Mouse (Mus musculus) neural tube, embryonic 11.5 days (tissue): Measurements from ENCODE around the gene Spdef. TPM values are rescaled to one million over a fixed set of nuclear protein-coding genes. Genes with fewer than 3 reads are reported as not detected.
A peak's percentile ranks its signal among the peaks of the same experiment; 100 is the strongest.

Experiments
- ATAC-seq: fragments of 200-750 bp; cut with Nextera tagmentation; 2 replicates; pipeline ENCODE4 v1.8.0; 2017; ENCODE audit warnings: moderate number of reproducible peaks, mild to moderate bottlenecking, moderate TSS enrichment, moderate library complexity; ENCODE audit not compliant: insufficient read depth, low FRiP score, low TSS enrichment
- DNase-seq: peaks from one replicate; pipeline ENCODE4 v3.0.0-alpha.2; 2015; ENCODE audit warnings: low spot score
- H3K27ac ChIP-seq: fragments of 300-500 bp; sonication (generic); 2 replicates; pipeline ENCODE4 v1.5.1; 2014; ENCODE audit warnings: low read depth, mild to moderate bottlenecking, low read length
- H3K27me3 ChIP-seq: fragments of 300-500 bp; sonication (generic); 2 replicates; pipeline ENCODE4 v1.6.1; 2014; ENCODE audit warnings: mild to moderate bottlenecking, low read length, mixed read lengths; ENCODE audit not compliant: control insufficient read depth, insufficient read depth
- H3K36me3 ChIP-seq: fragments of 300-500 bp; sonication (generic); 2 replicates; pipeline ENCODE4 v1.6.1; 2014; ENCODE audit warnings: mild to moderate bottlenecking, low read length, moderate library complexity, mixed read lengths; ENCODE audit not compliant: control insufficient read depth, insufficient read depth
- H3K4me1 ChIP-seq: fragments of 300-500 bp; sonication (generic); 2 replicates; pipeline ENCODE4 v1.6.1; 2014; ENCODE audit warnings: low read length, mixed read lengths; ENCODE audit not compliant: control insufficient read depth, insufficient read depth
- H3K4me2 ChIP-seq: fragments of 300-500 bp; sonication (generic); 2 replicates; pipeline ENCODE4 v1.6.1; 2014; ENCODE audit warnings: low read depth, mild to moderate bottlenecking, moderate library complexity
- H3K4me3 ChIP-seq: fragments of 300-500 bp; sonication (generic); 2 replicates; pipeline ENCODE4 v1.5.1; 2014; ENCODE audit warnings: low read depth, low read length
- H3K9ac ChIP-seq: fragments of 300-500 bp; sonication (generic); 2 replicates; pipeline ENCODE4 v1.6.1; 2014; ENCODE audit warnings: mild to moderate bottlenecking, low read length
- H3K9me3 ChIP-seq: fragments of 300-500 bp; sonication (generic); 2 replicates; pipeline ENCODE4 v1.6.1; 2016; ENCODE audit warnings: low read length; ENCODE audit not compliant: control insufficient read depth
- WGBS: fragments of 180-500 bp; shearing (Covaris S2); extraction: QIAGEN DNeasy Blood & Tissue Kit; methylation state at CpG from one replicate; pipeline ENCODE4 v1.1.7; 2014; 5-methylcytosine and 5-hydroxymethylcytosine counted together
- polyA plus RNA-seq: library from polyadenylated mRNA; unstranded; fragments of >200 nt; fragmentation: Nextera tagmentation; extraction: Ambion mirVana; gene quantifications from 2 replicates; pipeline ENCODE4 v1.2.1, GENCODE M21; 2014

Spdef gene
- polyA plus RNA-seq, 1 experiment from 2014 or later, result not detected

- 70% methylated on average over 14 of the region's 14 CpGs for WGBS
- Histone ChIP-seq H3K4me2 (no peak overlapping the region), H3K9ac (no peak overlapping the region), H3K27ac (no peak overlapping the region), H3K9me3 (no peaks in the 10 kb centered on the region), H3K4me1 (no peaks in the 10 kb centered on the region), H3K36me3 (no peaks in the 10 kb centered on the region), H3K27me3 (no peaks in the 10 kb centered on the region), H3K4me3 (no peak overlapping the region)
- DNase-seq, result no peak
- ATAC-seq, result no peak
Measured at GRCm38 (mm10) chr17:27719663-27720062, 9.1 kb downstream of the Spdef start.

DNA sequence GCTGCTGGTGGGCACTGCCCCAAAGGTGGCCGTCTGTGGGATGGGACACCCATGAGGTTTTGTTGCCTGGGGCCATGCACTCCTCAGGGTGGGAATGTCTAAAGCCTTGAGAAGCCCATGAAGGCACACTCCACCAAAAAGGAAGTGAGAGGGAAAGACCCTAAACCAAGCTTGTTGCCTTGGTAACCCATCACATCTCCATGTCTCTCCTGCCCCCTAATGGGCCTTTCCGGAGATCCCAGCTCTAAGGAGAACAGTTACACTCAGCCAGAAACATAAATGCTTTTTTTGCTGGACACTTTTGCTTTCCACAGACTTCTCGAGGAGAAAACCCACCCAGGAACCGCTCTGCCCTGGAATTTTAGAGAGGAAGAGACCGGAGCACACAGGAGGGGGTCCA is 10.5 kb downstream of the Spdef start:
- H3K4me2 ChIP-seq, result no peak overlapping the region
- H3K4me1 ChIP-seq, result no peaks in the 10 kb centered on the region
- 56% methylated on average over 5 of the region's 5 CpGs for WGBS
- DNase-seq (no peak), ATAC-seq (no peak)
- H3K36me3 ChIP-seq, result no peaks in the 10 kb centered on the region
- no peaks in the 10 kb centered on the region for H3K27me3 ChIP-seq
- H3K9me3 ChIP-seq, result no peaks in the 10 kb centered on the region
- H3K27ac ChIP-seq, result no peak overlapping the region
- H3K4me3 ChIP-seq, result no peak overlapping the region
- no peak overlapping the region for H3K9ac ChIP-seq

DNA sequence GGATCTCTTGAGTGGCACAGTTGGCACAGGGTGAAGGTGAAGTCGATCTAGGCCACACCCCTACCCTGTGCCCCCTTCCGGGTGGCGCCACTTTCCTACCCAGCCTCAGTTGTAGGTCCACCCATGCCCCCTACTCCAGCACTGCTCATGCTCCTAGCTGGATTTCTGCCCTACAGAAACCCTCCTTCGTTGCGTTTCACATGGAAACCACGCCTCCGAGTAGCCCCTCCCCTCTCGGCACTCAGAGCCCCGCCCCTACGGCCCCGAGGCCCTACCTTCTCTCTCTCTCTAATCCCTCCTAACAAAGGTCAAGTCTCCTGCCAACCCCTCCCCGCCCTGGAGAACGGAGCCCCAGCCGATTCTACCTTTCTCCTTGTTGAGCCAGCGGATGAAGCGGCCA is 12.0 kb downstream of the Spdef start:
- 5% methylated on average over 16 of the region's 16 CpGs for WGBS

DNA sequence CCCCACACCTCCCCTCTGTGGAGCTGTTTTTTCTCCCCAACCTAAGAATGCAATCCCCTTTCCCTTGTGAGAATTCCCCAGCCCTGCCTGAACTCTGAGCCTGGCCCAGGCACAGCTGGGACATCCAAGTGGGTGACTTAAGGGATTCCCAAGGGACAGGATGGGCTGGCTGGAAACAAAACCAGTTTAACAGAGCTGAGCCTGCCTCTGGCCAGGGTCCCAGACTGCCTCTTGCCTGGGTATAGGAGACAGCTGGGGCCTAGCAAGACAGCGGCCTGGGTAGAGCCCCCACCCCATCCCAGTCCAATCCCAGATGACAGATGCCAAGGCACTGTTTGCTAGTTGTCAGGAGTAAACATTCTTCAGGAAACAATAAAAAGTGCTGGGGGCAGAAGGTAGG is 15.9 kb downstream of the Spdef start:
- Histone ChIP-seq H3K9me3 (no peaks in the 10 kb centered on the region), H3K36me3 (no peaks in the 10 kb centered on the region), H3K4me1 (no peaks in the 10 kb centered on the region; the same call in 1 of the 2 replicates), H3K4me2 (no peak overlapping the region), H3K4me3 (no peak overlapping the region), H3K27ac (no peak overlapping the region), H3K27me3 (no peaks in the 10 kb centered on the region), H3K9ac (no peak overlapping the region)
- no peak for ATAC-seq
- 86% methylated on average over 1 of the region's 1 CpGs for WGBS
- DNase-seq, result no peak

More for the DNA sequence above, 12.0 kb downstream of the Spdef start:
- Histone ChIP-seq H3K4me3 (0 out of 2 replicates have a peak overlapping the region, but pooled peaks have one; percentile 12), H3K9ac (peak overlapping the region; percentile 28), H3K27ac (no peak overlapping the region), H3K4me2 (peak overlapping the region; percentile 43), H3K36me3 (no peaks in the 10 kb centered on the region), H3K27me3 (no peaks in the 10 kb centered on the region), H3K4me1 (no peaks in the 10 kb centered on the region), H3K9me3 (no peaks in the 10 kb centered on the region)
- DNase-seq, result peak; percentile 57
- no peak for ATAC-seq

GRCm38 (mm10) chr17:27709650-27710049 is 19.1 kb downstream of the Spdef start:
- no peak overlapping the region for H3K4me3 ChIP-seq
- 78% methylated on average over 5 of the region's 5 CpGs for WGBS
- no peak overlapping the region for H3K4me2 ChIP-seq
- H3K4me1 ChIP-seq, result no peaks in the 10 kb centered on the region; the same call in 1 of the 2 replicates
- no peak for ATAC-seq
- no peak for DNase-seq
- H3K27me3 ChIP-seq, result peaks cover 3% of the 10 kb centered on the region; the same call in 1 of the 2 replicates
- no peak overlapping the region for H3K27ac ChIP-seq
- H3K36me3 ChIP-seq, result no peaks in the 10 kb centered on the region
- no peak overlapping the region for H3K9ac ChIP-seq
- no peaks in the 10 kb centered on the region for H3K9me3 ChIP-seq

GRCm38 (mm10) chr17:27707954-27708661 is 20.6 kb downstream of the Spdef start:
- Histone ChIP-seq H3K27ac (no peak overlapping the region), H3K9ac (no peak overlapping the region)
- ATAC-seq, result peak; percentile 91

DNA sequence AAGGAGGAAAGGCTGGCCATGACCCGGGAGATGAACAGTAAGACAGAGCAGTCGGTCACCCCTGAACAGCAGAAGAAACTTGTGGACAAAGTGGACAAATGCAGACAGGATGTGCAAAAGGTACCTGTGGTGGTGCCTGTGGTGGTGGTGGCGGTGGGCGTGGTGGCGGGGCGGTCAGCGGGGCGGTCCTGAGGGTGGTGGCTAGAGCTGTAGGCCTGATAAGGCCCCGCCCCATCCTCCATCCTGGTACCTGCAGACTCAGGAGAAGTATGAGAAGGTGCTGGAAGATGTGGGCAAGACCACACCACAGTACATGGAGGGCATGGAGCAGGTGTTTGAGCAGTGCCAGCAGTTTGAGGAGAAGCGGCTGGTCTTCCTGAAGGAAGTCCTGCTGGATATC is 23.1 kb downstream of the Spdef start:
- no peak overlapping the region for H3K4me2 ChIP-seq
- no peaks in the 10 kb centered on the region for H3K36me3 ChIP-seq
- no peak overlapping the region for H3K9ac ChIP-seq
- WGBS, result 26% methylated on average over 10 of the region's 10 CpGs
- DNase-seq (no peak), ATAC-seq (no peak)
- no peak overlapping the region for H3K4me3 ChIP-seq
- peaks cover 3% of the 10 kb centered on the region; the same call in 1 of the 2 replicates for H3K27me3 ChIP-seq
- no peaks in the 10 kb centered on the region for H3K9me3 ChIP-seq
- peaks cover 2% of the 10 kb centered on the region; the same call in 1 of the 2 replicates for H3K4me1 ChIP-seq
- H3K27ac ChIP-seq, result no peak overlapping the region

More at GRCm38 (mm10) chr17:27707954-27708661, 20.6 kb downstream of the Spdef start:
- no peak overlapping the region for H3K4me3 ChIP-seq
- peak; percentile 94 for DNase-seq
- peaks cover 3% of the 10 kb centered on the region; the same call in 1 of the 2 replicates for H3K27me3 ChIP-seq
- H3K4me2 ChIP-seq, result peak overlapping the region; percentile 47
- H3K36me3 ChIP-seq, result no peaks in the 10 kb centered on the region
- 4% methylated on average over 25 of the region's 25 CpGs for WGBS
- no peaks in the 10 kb centered on the region for H3K9me3 ChIP-seq
- H3K4me1 ChIP-seq, result no peaks in the 10 kb centered on the region; the same call in 1 of the 2 replicates

GRCm38 (mm10) chr17:27703961-27704621 is 24.7 kb downstream of the Spdef start:
- 68% methylated on average over 5 of the region's 5 CpGs for WGBS

More at GRCm38 (mm10) chr17:27703961-27704621, 24.7 kb downstream of the Spdef start:
- ATAC-seq (no peak), DNase-seq (peak; percentile 57)
- Histone ChIP-seq H3K4me2 (no peak overlapping the region), H3K27ac (no peak overlapping the region), H3K4me3 (no peak overlapping the region), H3K4me1 (peaks cover 2% of the 10 kb centered on the region; the same call in 1 of the 2 replicates), H3K27me3 (peaks cover 3% of the 10 kb centered on the region; the same call in 1 of the 2 replicates), H3K9ac (no peak overlapping the region), H3K36me3 (no peaks in the 10 kb centered on the region), H3K9me3 (no peaks in the 10 kb centered on the region)
